Mouse (Mus musculus): Measurements from ENCODE around the gene Lrwd1. TPM values are rescaled to one million over a fixed set of nuclear protein-coding genes. Genes with fewer than 3 reads are reported as not detected.

The Lrwd1 gene
- 37.6 and 41.3 TPM in 2 replicates for polyA plus RNA-seq (2015; fragmentation: Nextera tagmentation; extraction: Ambion mirVana)

DNA sequence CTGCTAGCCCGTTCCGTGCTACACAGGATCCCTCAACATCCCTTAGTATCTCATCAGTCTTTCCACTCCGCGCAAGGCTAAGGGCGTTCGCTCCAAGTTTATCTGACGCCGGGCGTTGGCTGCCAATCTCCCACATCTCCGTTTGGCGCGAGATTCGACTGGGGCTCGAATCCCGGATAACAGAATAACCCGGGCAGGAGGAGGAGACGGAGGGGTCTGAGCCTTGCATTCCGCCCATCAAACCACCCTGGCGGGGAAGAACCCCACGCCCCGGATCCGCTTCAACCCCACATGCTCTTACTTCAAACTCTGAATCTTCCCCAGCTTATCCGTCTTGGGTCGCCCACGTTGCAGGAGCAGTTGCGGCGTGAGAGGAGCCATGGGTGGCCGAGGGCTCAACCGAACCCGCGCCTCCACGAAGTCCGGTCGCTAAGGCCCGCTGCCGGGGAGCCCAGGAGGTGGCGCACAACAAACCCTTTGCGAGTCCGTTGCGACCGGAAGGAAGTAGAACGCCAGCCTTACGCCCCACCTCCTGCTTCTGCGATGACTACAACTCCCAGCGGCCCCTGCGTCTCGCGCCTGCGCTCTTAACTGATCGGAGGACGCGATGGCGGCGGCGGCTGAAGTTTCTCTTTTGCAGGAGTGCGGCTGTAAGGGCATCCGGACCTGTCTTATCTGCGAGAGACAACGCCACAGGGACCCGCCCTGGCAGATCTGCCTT, at the start of gene Lrwd1, which contains the start of gene Alkbh4:
Lrwd1 (minus strand) TSS at position 504 of the 721 bp plus-strand sequence.
Alkbh4 (plus strand) TSS at position 576 of the 721 bp plus-strand sequence.
- ATAC-seq (ENCODE audit: low read depth): peak; percentile 96
- H3K9me3 ChIP-seq (ENCODE audit: control insufficient read depth, low read length): no peaks in the 10 kb centered on the region
- no peaks in the 10 kb centered on the region for H3K27me3 ChIP-seq (ENCODE audit: control insufficient read depth, insufficient read depth, low read depth, low read length)
- H3K4me1 ChIP-seq (replicated peaks; ENCODE audit: control insufficient read depth, insufficient read depth, low read length): peaks cover 9% of the 10 kb centered on the region
- H3K4me2 ChIP-seq (ENCODE audit: low read depth, low read length): peak within 1 kb of the TSS; percentile 69
- peaks cover 5% of the 10 kb centered on the region; the same call in 1 of the 2 replicates for H3K36me3 ChIP-seq (ENCODE audit: control insufficient read depth, insufficient read depth, low read length)
- H3K4me3 ChIP-seq (ENCODE audit: low read length): peak within 1 kb of the TSS; percentile 83
- peak within 1 kb of the TSS; percentile 68 for H3K27ac ChIP-seq (ENCODE audit: low read length)
- peak within 1 kb of the TSS; percentile 87 for H3K9ac ChIP-seq (ENCODE audit: low read length)
- WGBS: under 1% methylated on average over 60 of the region's 60 CpGs

GRCm38 (mm10) chr5:136183766-136184165, 47.9 kb upstream of the Lrwd1 start:
- ATAC-seq (ENCODE audit: low read depth): no peak
- Histone ChIP-seq H3K27me3 (ENCODE audit: control insufficient read depth, insufficient read depth, low read depth, low read length) (no peaks in the 10 kb centered on the region), H3K4me2 (ENCODE audit: low read depth, low read length) (no peak overlapping the region), H3K9ac (ENCODE audit: low read length) (no peak overlapping the region), H3K36me3 (ENCODE audit: control insufficient read depth, insufficient read depth, low read length) (peaks cover 29% of the 10 kb centered on the region), H3K4me3 (ENCODE audit: low read length) (no peak overlapping the region), H3K4me1 (replicated peaks; ENCODE audit: control insufficient read depth, insufficient read depth, low read length) (no peaks in the 10 kb centered on the region), H3K27ac (ENCODE audit: low read length) (no peak overlapping the region), H3K9me3 (ENCODE audit: control insufficient read depth, low read length) (no peaks in the 10 kb centered on the region)
- 90% methylated on average over 7 of the region's 7 CpGs for WGBS

- H3K4me3 ChIP-seq (ENCODE audit: low read length): no peak overlapping the region
- peaks cover 28% of the 10 kb centered on the region for H3K36me3 ChIP-seq (ENCODE audit: control insufficient read depth, insufficient read depth, low read length)
- H3K4me2 ChIP-seq (ENCODE audit: low read depth, low read length): no peak overlapping the region
- 85% methylated on average over 4 of the region's 4 CpGs for WGBS
- H3K27ac ChIP-seq (ENCODE audit: low read length): no peak overlapping the region
- H3K27me3 ChIP-seq (ENCODE audit: control insufficient read depth, insufficient read depth, low read depth, low read length): no peaks in the 10 kb centered on the region
- H3K9me3 ChIP-seq (ENCODE audit: control insufficient read depth, low read length): no peaks in the 10 kb centered on the region
- no peaks in the 10 kb centered on the region for H3K4me1 ChIP-seq (replicated peaks; ENCODE audit: control insufficient read depth, insufficient read depth, low read length)
- no peak for ATAC-seq (ENCODE audit: low read depth)
- H3K9ac ChIP-seq (ENCODE audit: low read length): no peak overlapping the region
Measured at GRCm38 (mm10) chr5:136182830-136183229, 47.0 kb upstream of the Lrwd1 start.

DNA sequence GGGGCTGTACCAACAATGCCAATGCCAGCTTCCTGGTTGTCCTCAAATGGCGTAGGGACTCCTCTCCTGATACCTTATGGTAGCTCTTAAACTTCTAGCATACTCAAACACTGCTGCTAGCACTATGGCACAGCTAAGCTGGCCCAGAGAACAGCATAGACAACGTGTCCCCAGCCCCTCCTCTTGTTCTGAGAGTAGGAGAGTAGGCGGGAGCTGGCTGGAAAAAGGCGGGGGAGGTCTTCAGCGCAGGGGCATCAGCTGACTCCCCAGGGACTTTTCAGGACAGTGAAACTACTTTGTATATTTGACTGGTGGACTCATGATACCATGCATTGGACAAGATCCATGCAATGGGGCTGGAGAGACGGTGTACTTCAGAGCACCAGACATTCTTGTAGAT, 46.2 kb upstream of the Lrwd1 start:
- WGBS: 85% methylated on average over 6 of the region's 6 CpGs

DNA sequence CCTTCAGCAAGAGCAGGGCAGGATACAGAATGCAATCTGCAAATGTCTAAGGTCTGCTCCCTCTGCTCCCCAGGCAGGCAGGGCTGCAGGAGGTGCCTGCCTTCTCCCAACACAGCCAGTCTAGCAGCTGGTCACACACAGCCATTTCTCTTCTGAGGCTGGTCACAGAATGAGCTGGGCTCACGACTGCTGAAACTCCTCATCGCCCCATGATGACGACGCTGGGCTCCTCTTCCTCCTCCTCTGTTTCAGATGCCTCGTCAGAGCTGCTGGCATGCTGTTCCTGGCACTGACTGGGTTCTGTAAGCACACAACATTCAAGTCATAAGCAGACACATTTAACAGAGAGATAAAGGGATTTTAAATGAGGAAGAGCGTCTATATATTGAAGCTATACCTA, 45.3 kb upstream of the Lrwd1 start:
- H3K4me2 ChIP-seq (ENCODE audit: low read depth, low read length): no peak overlapping the region
- no peak overlapping the region for H3K9ac ChIP-seq (ENCODE audit: low read length)
- no peak for ATAC-seq (ENCODE audit: low read depth)
- no peaks in the 10 kb centered on the region for H3K4me1 ChIP-seq (replicated peaks; ENCODE audit: control insufficient read depth, insufficient read depth, low read length)
- H3K36me3 ChIP-seq (ENCODE audit: control insufficient read depth, insufficient read depth, low read length): peaks cover 26% of the 10 kb centered on the region
- no peaks in the 10 kb centered on the region for H3K27me3 ChIP-seq (ENCODE audit: control insufficient read depth, insufficient read depth, low read depth, low read length)
- H3K4me3 ChIP-seq (ENCODE audit: low read length): no peak overlapping the region
- WGBS: 88% methylated on average over 6 of the region's 6 CpGs
- H3K27ac ChIP-seq (ENCODE audit: low read length): no peak overlapping the region
- no peaks in the 10 kb centered on the region for H3K9me3 ChIP-seq (ENCODE audit: control insufficient read depth, low read length)

More for the DNA sequence above, 46.2 kb upstream of the Lrwd1 start:
- Histone ChIP-seq H3K36me3 (ENCODE audit: control insufficient read depth, insufficient read depth, low read length) (peaks cover 26% of the 10 kb centered on the region), H3K27me3 (ENCODE audit: control insufficient read depth, insufficient read depth, low read depth, low read length) (no peaks in the 10 kb centered on the region), H3K9me3 (ENCODE audit: control insufficient read depth, low read length) (no peaks in the 10 kb centered on the region), H3K4me3 (ENCODE audit: low read length) (no peak overlapping the region), H3K9ac (ENCODE audit: low read length) (no peak overlapping the region), H3K4me2 (ENCODE audit: low read depth, low read length) (no peak overlapping the region), H3K27ac (ENCODE audit: low read length) (no peak overlapping the region), H3K4me1 (replicated peaks; ENCODE audit: control insufficient read depth, insufficient read depth, low read length) (no peaks in the 10 kb centered on the region)
- ATAC-seq (ENCODE audit: low read depth): no peak

- no peak for ATAC-seq (ENCODE audit: low read depth)
- Histone ChIP-seq H3K27me3 (ENCODE audit: control insufficient read depth, insufficient read depth, low read depth, low read length) (no peaks in the 10 kb centered on the region), H3K4me3 (ENCODE audit: low read length) (no peak overlapping the region), H3K4me2 (ENCODE audit: low read depth, low read length) (no peak overlapping the region), H3K36me3 (ENCODE audit: control insufficient read depth, insufficient read depth, low read length) (peaks cover 23% of the 10 kb centered on the region), H3K4me1 (replicated peaks; ENCODE audit: control insufficient read depth, insufficient read depth, low read length) (no peaks in the 10 kb centered on the region), H3K9ac (ENCODE audit: low read length) (no peak overlapping the region), H3K27ac (ENCODE audit: low read length) (no peak overlapping the region), H3K9me3 (ENCODE audit: control insufficient read depth, low read length) (no peaks in the 10 kb centered on the region)
- 67% methylated on average over 5 of the region's 5 CpGs for WGBS
Measured at GRCm38 (mm10) chr5:136179594-136179993, 43.7 kb upstream of the Lrwd1 start.

DNA sequence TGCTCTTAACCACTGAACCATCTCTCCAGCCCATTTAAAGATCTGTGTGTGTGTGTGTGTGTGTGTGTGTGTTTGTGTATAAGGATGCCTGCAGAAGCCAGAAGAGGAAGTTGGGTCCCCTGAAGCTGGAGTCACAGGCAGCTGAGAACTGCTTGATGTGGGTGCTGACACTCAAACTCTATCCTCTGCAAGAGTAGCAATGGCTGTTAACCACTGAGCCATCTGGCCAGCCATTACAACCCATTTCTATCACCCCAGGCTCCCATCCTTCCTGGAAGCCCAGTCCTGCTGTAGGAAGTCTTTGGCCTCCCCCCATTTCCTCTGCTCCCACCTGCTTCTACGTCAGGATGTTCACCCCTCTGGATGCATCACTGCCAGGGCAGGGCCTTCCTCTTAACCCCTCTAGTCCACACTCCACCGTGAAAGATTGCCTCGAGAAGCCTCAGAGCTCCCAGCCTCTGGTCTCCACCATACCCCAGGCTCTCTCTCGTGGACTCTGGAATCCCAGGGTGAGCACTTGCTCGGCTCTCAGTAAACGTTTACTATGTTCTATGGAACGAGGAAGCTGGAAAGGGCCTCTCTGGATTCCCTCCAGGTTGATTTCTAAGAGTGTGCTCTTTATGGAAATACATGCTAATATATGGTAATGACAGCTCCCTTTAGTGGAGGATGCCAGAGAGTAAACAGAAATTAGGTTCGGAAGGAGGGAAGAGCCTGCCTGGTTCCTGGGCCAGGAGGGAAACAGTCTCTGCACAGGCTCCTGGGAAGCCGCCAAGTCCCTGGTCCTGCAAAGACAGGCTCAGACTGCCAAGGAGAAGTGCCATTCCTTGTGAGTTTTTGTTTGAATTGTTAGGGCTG, 38.0 kb upstream of the Lrwd1 start:
- H3K27me3 ChIP-seq (ENCODE audit: control insufficient read depth, insufficient read depth, low read depth, low read length): no peaks in the 10 kb centered on the region
- H3K4me2 ChIP-seq (ENCODE audit: low read depth, low read length): 0 out of 2 replicates have a peak overlapping the region, but pooled peaks have one; percentile 5
- no peaks in the 10 kb centered on the region for H3K9me3 ChIP-seq (ENCODE audit: control insufficient read depth, low read length)
- 13% methylated on average over 9 of the region's 9 CpGs for WGBS
- H3K27ac ChIP-seq (ENCODE audit: low read length): peak overlapping the region; percentile 92
- no peak overlapping the region for H3K9ac ChIP-seq (ENCODE audit: low read length)
- H3K4me1 ChIP-seq (replicated peaks; ENCODE audit: control insufficient read depth, insufficient read depth, low read length): peaks cover 23% of the 10 kb centered on the region
- H3K36me3 ChIP-seq (ENCODE audit: control insufficient read depth, insufficient read depth, low read length): peaks cover 6% of the 10 kb centered on the region
- ATAC-seq (ENCODE audit: low read depth): peak; percentile 71
- H3K4me3 ChIP-seq (ENCODE audit: low read length): no peak overlapping the region

- no peak overlapping the region for H3K4me2 ChIP-seq (ENCODE audit: low read depth, low read length)
- peaks cover 23% of the 10 kb centered on the region for H3K4me1 ChIP-seq (replicated peaks; ENCODE audit: control insufficient read depth, insufficient read depth, low read length)
- WGBS: 69% methylated on average over 9 of the region's 9 CpGs
- no peaks in the 10 kb centered on the region for H3K27me3 ChIP-seq (ENCODE audit: control insufficient read depth, insufficient read depth, low read depth, low read length)
- no peak overlapping the region for H3K9ac ChIP-seq (ENCODE audit: low read length)
- no peak overlapping the region for H3K4me3 ChIP-seq (ENCODE audit: low read length)
- H3K27ac ChIP-seq (ENCODE audit: low read length): peak overlapping the region; percentile 92
- no peaks in the 10 kb centered on the region; the same call in 1 of the 2 replicates for H3K36me3 ChIP-seq (ENCODE audit: control insufficient read depth, insufficient read depth, low read length)
- H3K9me3 ChIP-seq (ENCODE audit: control insufficient read depth, low read length): peaks cover 4% of the 10 kb centered on the region; the same call in 1 of the 2 replicates
- ATAC-seq (ENCODE audit: low read depth): no peak
Measured at GRCm38 (mm10) chr5:136172939-136173338, 37.1 kb upstream of the Lrwd1 start.
